Mouse (Mus musculus) hindbrain, embryonic 16.5 days (tissue): ENCODE data around the gene Rnf157. TPM values are rescaled to one million over a fixed set of nuclear protein-coding genes. Genes with fewer than 3 reads are reported as not detected.
A peak's percentile ranks its signal among the peaks of the same experiment; 100 is the strongest.

ENCODE experiments used
- ATAC-seq: fragments of 200-750 bp; cut with Nextera tagmentation; 2 replicates; pipeline ENCODE4 v1.8.0; 2017; ENCODE audit warnings: moderate TSS enrichment, moderate library complexity
- H3K27ac ChIP-seq: fragments of 300-500 bp; sonication (generic); 2 replicates; pipeline ENCODE4 v1.5.1; 2014; ENCODE audit warnings: low read depth, mild to moderate bottlenecking, control low read depth, low read length, moderate library complexity
- H3K27me3 ChIP-seq: fragments of 300-500 bp; sonication (generic); replicated peaks from 2 replicates; pipeline ENCODE4 v1.6.1; 2014; ENCODE audit warnings: low read length; ENCODE audit not compliant: control insufficient read depth, insufficient read depth
- H3K36me3 ChIP-seq: fragments of 300-500 bp; sonication (generic); 2 replicates; pipeline ENCODE4 v1.6.1; 2014; ENCODE audit warnings: mild to moderate bottlenecking, low read length, moderate library complexity, mixed read lengths; ENCODE audit not compliant: control insufficient read depth, insufficient read depth
- H3K4me1 ChIP-seq: fragments of 300-500 bp; sonication (generic); 2 replicates; pipeline ENCODE4 v1.6.1; 2014; ENCODE audit warnings: low read depth, low read length; ENCODE audit not compliant: control insufficient read depth, insufficient read depth
- H3K4me2 ChIP-seq: fragments of 300-500 bp; sonication (generic); 2 replicates; pipeline ENCODE4 v1.6.1; 2014; ENCODE audit warnings: mild to moderate bottlenecking, low read length, control low read depth, moderate library complexity
- H3K4me3 ChIP-seq: fragments of 300-500 bp; sonication (generic); 2 replicates; pipeline ENCODE4 v1.5.1; 2014; ENCODE audit warnings: mild to moderate bottlenecking, low read length, control low read depth, moderate library complexity
- H3K9ac ChIP-seq: fragments of 300-500 bp; sonication (generic); 2 replicates; pipeline ENCODE4 v1.6.1; 2014; ENCODE audit warnings: low read depth, mild to moderate bottlenecking, control low read depth, low read length, moderate library complexity
- H3K9me3 ChIP-seq: fragments of 300-500 bp; sonication (generic); 2 replicates; pipeline ENCODE4 v1.6.1; 2014; ENCODE audit warnings: mild to moderate bottlenecking, low read length, moderate library complexity; ENCODE audit not compliant: control insufficient read depth
- WGBS: fragments of 180-500 bp; shearing (Covaris S2); extraction: QIAGEN DNeasy Blood & Tissue Kit; methylation state at CpG from one replicate; pipeline ENCODE4 v1.1.7; 2014; 5-methylcytosine and 5-hydroxymethylcytosine counted together
- polyA plus RNA-seq: library from polyadenylated mRNA; unstranded; fragments of >200 nt; fragmentation: Nextera tagmentation; extraction: Ambion mirVana; gene quantifications from 2 replicates; pipeline ENCODE4 v1.2.1, GENCODE M21; 2015

Gene Rnf157
- polyA plus RNA-seq, 1 experiment from 2014 or later = 28.5 TPM

DNA sequence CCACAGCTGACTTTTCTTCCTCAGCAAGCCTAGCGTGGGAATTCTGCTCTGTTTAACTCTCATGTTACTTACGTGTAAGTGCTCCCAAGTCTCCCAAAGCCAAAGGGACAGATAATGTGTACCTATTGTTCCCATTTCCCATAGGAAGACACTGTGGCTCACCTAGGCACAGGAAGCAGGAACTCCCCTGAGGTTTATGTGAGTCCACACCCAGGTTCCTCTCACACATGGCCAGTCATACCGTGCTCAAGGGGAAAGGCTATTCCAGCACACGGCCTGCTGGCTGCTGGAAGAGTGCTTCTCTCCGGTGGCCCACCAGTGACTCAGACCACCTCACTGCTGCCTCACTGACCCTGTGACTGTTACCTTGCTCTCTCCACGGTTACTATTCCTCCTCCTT lies 8.3 kb upstream of the Rnf157 start:
- no peaks in the 10 kb centered on the region for H3K4me1 ChIP-seq
- no peaks in the 10 kb centered on the region for H3K36me3 ChIP-seq
- no peak overlapping the region for H3K4me2 ChIP-seq
- no peak overlapping the region for H3K27ac ChIP-seq
- H3K4me3 ChIP-seq = no peak overlapping the region
- H3K9me3 ChIP-seq = no peaks in the 10 kb centered on the region
- H3K9ac ChIP-seq = no peak overlapping the region
- H3K27me3 ChIP-seq = no peaks in the 10 kb centered on the region
- no peak for ATAC-seq
- 76% methylated on average over 6 of the region's 6 CpGs for WGBS

DNA sequence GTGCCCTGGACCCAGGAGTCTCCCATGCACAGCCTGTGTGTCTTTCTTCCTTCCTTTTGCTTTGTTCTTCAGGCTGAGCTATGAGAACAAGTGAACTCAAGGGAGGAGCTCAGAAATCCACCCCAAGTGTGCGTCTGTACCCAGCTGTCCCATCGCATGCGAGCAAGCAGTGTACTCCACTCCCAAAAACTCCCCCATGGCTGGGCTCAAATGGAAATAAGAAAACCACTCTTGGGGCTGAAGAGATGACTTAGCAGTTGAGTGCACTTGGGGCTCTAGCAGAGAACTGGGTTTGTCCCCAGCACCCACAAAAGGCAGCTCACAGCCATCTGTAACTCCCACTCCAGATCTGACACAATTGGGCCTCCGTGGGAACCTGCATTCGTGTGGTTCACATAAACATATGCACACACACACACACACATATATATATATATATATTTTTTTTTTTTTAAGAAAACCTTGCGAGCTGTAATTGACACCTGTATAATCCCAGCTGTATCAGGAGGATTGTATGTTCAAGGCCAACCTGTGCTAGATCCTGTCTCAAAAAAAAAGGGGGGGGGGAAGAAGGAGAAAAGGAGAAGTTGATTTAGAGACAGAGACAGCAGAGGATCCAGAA lies 6.1 kb upstream of the Rnf157 start:
- WGBS = 81% methylated on average over 6 of the region's 6 CpGs
- Histone ChIP-seq H3K9me3 (no peaks in the 10 kb centered on the region), H3K4me3 (no peak overlapping the region), H3K36me3 (no peaks in the 10 kb centered on the region), H3K27me3 (no peaks in the 10 kb centered on the region), H3K9ac (no peak overlapping the region), H3K4me1 (no peaks in the 10 kb centered on the region), H3K4me2 (no peak overlapping the region), H3K27ac (no peak overlapping the region)
- no peak for ATAC-seq

DNA sequence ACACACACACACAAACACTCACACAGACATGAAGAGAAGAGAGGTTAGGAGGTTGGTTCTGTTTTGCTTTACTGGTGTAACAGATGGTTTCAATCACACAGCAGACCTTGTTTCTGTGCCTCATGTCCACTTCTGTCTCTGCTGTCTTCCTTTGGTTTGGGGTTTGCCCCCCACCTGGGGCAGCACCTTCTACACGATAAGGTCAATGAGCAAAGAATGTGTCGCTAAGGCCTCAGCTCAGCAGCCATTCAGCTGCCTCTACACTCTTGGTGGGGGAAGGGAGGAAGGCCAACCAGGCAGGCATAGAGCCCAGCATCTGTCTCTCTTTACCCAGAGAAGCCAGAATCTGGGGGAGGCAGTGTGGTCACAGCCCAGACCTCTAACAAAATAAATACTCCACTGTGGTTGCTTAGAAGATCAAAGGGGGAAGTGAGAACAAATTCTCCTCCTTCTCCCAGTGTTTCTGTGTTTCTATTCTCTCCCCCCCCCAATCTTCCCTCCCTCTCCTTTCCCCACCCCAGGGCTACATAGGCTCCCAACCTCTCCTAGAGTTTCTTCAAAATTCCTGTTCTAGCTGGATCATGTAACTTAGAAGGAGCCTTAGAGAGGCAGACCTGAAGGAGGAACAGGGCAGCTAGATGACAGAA lies 5.5 kb upstream of the Rnf157 start:
- H3K4me1 ChIP-seq = peaks cover 2% of the 10 kb centered on the region; the same call in 1 of the 2 replicates
- no peaks in the 10 kb centered on the region for H3K36me3 ChIP-seq
- H3K4me3 ChIP-seq = no peak overlapping the region
- no peaks in the 10 kb centered on the region for H3K27me3 ChIP-seq
- WGBS = 25% methylated on average over 2 of the region's 2 CpGs
- no peak overlapping the region for H3K4me2 ChIP-seq
- no peak overlapping the region for H3K27ac ChIP-seq
- no peaks in the 10 kb centered on the region for H3K9me3 ChIP-seq
- ATAC-seq = no peak
- H3K9ac ChIP-seq = no peak overlapping the region

DNA sequence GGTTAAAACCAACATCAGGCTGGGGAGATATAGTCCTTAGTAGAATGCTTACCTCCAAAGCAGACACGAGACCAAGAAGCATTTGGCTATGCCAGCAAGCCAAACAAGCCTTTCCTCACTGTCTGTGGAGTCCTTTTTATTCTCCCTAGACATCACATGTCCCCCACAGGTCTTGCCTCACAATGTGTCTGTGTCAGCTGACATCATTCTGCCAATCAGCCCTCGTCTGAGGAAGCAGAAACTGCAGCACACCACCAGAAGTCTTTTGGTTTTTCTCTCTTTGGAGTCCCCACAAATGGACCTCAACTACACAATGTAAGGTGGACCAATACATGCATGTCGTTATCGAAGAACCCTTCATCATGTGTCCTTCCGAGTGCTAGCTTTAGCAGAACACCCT lies 4.2 kb upstream of the Rnf157 start:
- Histone ChIP-seq H3K9ac (no peak overlapping the region), H3K4me2 (no peak overlapping the region), H3K27ac (no peak overlapping the region), H3K9me3 (no peaks in the 10 kb centered on the region), H3K4me1 (peaks cover 3% of the 10 kb centered on the region; the same call in 1 of the 2 replicates), H3K27me3 (no peaks in the 10 kb centered on the region), H3K36me3 (no peaks in the 10 kb centered on the region), H3K4me3 (no peak overlapping the region)
- no peak for ATAC-seq
- 83% methylated on average over 5 of the region's 5 CpGs for WGBS

DNA sequence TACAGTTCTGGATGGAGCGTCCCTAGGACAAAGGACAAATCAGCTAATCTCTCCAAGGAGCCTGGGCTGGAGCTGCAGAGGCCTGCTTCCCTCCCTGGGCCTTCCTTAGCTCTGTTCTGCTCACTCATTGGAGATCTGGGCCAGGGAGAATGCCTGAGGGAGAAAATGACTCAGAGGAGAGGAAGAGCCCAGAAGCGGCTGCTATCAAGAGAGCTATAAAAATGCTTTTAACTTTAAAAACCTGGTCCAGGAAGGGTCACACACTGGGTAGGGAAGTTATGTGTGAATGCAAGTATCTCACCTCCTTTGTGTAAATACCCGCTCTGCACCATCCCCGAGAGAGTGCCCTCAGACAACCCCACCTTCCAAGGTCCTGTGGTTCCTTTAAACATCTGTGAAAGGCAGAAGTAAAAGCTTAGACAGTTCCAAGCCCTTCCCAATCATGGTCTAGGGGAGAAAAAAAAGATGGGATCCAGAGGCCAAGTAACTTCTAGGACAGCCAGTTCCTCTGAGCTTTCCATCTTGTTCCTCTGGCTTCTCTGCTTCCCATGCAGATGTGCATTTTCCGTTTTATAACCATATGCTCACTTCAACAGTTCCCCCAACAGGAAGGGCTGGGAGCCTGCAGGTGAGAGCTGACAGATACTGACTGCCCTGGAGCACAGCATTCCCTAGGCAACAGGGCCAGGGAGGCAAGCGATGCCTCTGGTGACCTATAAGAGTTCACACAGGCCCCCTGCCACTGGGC lies 3.5 kb upstream of the Rnf157 start:
- 76% methylated on average over 6 of the region's 6 CpGs for WGBS
- H3K27me3 ChIP-seq = no peaks in the 10 kb centered on the region
- no peak overlapping the region for H3K4me3 ChIP-seq
- H3K27ac ChIP-seq = no peak overlapping the region
- peaks cover 9% of the 10 kb centered on the region for H3K4me1 ChIP-seq
- no peak overlapping the region for H3K4me2 ChIP-seq
- H3K9ac ChIP-seq = no peak overlapping the region
- no peak for ATAC-seq
- no peaks in the 10 kb centered on the region for H3K36me3 ChIP-seq
- H3K9me3 ChIP-seq = no peaks in the 10 kb centered on the region

DNA sequence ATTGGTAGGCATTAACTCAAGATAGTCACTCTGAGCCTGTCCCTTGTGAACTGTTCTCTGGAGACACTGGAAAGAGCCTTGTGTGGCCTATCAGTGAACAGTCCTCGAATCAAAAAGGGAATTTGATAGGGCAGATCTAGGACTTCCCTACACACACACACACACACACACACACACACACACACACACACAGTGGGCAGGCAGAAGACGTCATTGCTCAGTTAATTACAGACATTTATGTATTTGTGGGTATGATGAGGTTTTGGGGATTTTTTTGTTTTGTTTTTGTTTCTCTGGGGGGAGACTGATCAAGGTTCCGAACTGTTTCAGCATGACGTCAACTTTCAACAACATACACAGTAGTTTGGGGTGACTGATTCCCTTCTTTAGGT lies 795 bp upstream of the Rnf157 start:
- Histone ChIP-seq H3K9me3 (no peaks in the 10 kb centered on the region), H3K27ac (peak overlapping the region; percentile 96), H3K27me3 (no peaks in the 10 kb centered on the region), H3K36me3 (no peaks in the 10 kb centered on the region), H3K4me2 (peak overlapping the region; percentile 83), H3K4me1 (peaks cover 19% of the 10 kb centered on the region), H3K9ac (peak overlapping the region; percentile 99), H3K4me3 (peak overlapping the region; percentile 87)
- ATAC-seq = 0 out of 2 replicates have a peak, but pooled peaks have one; percentile 14
- WGBS = 65% methylated on average over 4 of the region's 4 CpGs

DNA sequence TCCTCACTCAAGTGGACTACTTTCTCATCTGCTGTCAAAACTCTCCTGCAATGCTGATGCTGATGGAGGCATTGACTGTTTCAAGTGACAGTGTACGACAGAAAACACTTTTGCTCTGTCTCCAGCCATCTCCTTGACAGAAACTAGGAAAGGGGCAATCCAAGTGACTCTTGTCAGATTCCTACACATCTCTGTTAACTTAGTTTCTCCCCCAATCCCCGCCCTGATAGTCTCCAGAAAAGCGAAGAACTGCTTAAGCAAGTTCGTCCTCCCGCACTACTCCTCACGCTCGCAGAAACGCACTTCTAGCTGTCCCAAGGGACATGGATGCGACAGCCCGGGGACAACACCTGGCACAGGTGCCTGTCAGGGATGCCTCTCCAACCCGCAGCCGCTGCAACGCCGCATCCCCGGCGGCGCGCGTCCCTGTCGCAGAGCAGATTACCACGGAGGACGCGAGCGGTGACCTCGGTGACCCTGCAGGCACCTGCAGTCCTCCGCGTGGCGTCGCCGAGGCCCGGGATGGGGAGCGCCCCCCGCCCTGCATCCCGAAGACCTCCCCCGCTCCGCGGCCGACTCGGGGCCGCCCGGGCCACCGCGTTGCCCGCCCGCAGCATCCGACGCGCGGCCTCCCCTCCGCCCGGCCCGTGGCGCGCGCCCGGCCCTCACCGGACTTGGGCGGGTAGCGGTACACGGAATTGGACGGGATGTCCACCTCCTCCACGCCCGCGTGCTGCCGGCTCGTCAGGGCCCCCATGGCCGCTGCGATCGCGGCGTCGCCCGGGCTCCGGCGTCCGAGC lies 604 bp downstream of the Rnf157 start:
- H3K36me3 ChIP-seq = no peaks in the 10 kb centered on the region
- H3K9me3 ChIP-seq = no peaks in the 10 kb centered on the region
- WGBS = 2% methylated on average over 63 of the region's 76 CpGs
- peak overlapping the region; percentile 83 for H3K4me2 ChIP-seq
- peak; percentile 44; the same call in 1 of the 2 replicates for ATAC-seq
- H3K4me1 ChIP-seq = peaks cover 19% of the 10 kb centered on the region
- H3K9ac ChIP-seq = peak overlapping the region; percentile 99
- peak overlapping the region; percentile 87 for H3K4me3 ChIP-seq
- no peaks in the 10 kb centered on the region for H3K27me3 ChIP-seq
- peak overlapping the region; percentile 96 for H3K27ac ChIP-seq

DNA sequence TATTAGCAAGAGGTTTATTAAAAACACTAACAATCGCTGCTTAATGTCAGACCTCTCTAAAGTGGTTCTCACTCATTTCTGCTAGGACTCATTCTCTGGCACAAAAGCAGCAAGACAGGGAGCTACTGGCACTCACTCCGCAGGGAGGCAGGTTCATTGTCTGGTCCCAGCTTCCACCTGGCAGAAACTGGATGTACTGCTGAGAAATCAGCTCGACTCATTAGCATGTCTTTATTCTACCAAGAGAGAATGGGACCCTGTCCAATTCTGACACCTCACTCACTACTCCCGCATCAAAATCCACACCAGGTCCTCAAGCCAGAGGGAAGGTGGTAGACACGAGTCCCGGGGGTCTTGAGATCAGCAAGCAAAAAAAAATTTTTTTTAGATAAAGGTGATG lies 1.2 kb downstream of the Rnf157 start:
- Histone ChIP-seq H3K9me3 (no peaks in the 10 kb centered on the region), H3K4me2 (peak overlapping the region; percentile 83), H3K27me3 (no peaks in the 10 kb centered on the region), H3K9ac (peak overlapping the region; percentile 99), H3K4me1 (peaks cover 19% of the 10 kb centered on the region), H3K27ac (no peak overlapping the region), H3K4me3 (peak overlapping the region; percentile 87), H3K36me3 (no peaks in the 10 kb centered on the region)
- no peak for ATAC-seq
- WGBS = 6% methylated on average over 6 of the region's 6 CpGs
